Mouse (Mus musculus) olfactory bulb, adult 2 months (tissue): ENCODE measurements around the gene Lmo1. TPM values are rescaled to one million over a fixed set of nuclear protein-coding genes. Genes with fewer than 3 reads are reported as not detected.
"Not testable (repeated sequence)": the region's sequence is repeated elsewhere in the genome, so short reads cannot be mapped to it uniquely, and the experiment has no call there.

Experiments used
- H3K27ac ChIP-seq: fragments of 200-500 bp; 2 replicates; pipeline ENCODE4 v1.5.1; 2012; ENCODE audit warnings: low read depth, low read length; ENCODE audit not compliant: insufficient read depth
- H3K4me1 ChIP-seq: fragments of 200-500 bp; 2 replicates; pipeline ENCODE4 v1.6.1; 2012; ENCODE audit warnings: low read length; ENCODE audit not compliant: control insufficient read depth, insufficient read depth
- H3K4me3 ChIP-seq: fragments of 200-500 bp; 2 replicates; pipeline ENCODE4 v1.5.1; 2012; ENCODE audit warnings: mild to moderate bottlenecking, low read depth, low read length, moderate library complexity; ENCODE audit not compliant: insufficient read depth
- CTCF ChIP-seq: fragments of 200-500 bp; IDR thresholded peaks from 2 replicates; pipeline ENCODE4 v1.5.1; 2012; ENCODE audit warnings: low read depth, mild to moderate bottlenecking, low read length, moderate library complexity; ENCODE audit not compliant: insufficient read depth
- POLR2A ChIP-seq: fragments of 200-500 bp; IDR thresholded peaks from 2 replicates; pipeline ENCODE4 v1.6.1; 2012; ENCODE audit warnings: mild to moderate bottlenecking, low read depth, low read length, moderate library complexity; ENCODE audit not compliant: insufficient read depth
- WGBS: fragments of 180-500 bp; shearing (Covaris S2); methylation state at CpG from one replicate; pipeline ENCODE4 v1.1.7; 2018; 5-methylcytosine and 5-hydroxymethylcytosine counted together
- polyA plus RNA-seq: library from polyadenylated mRNA; stranded (reverse); fragments of >200 nt; gene quantifications from 2 replicates; pipeline ENCODE4 v1.2.4, GENCODE M21; 2012; ENCODE audit warnings: low replicate concordance; ENCODE audit not compliant: missing spikeins, insufficient read depth, insufficient read length

The Lmo1 gene
- polyA plus RNA-seq, 1 experiment: not detected

- no peak overlapping the region for H3K27ac ChIP-seq
- peaks cover 3% of the 10 kb centered on the region for H3K4me1 ChIP-seq
- WGBS: 76% methylated on average over 2 of the region's 2 CpGs
- TF ChIP-seq CTCF: no peak
- TF ChIP-seq POLR2A: no peak
- H3K4me3 ChIP-seq: no peak overlapping the region
Measured at GRCm38 (mm10) chr7:109131565-109131964, 43.4 kb downstream of the Lmo1 start.

DNA sequence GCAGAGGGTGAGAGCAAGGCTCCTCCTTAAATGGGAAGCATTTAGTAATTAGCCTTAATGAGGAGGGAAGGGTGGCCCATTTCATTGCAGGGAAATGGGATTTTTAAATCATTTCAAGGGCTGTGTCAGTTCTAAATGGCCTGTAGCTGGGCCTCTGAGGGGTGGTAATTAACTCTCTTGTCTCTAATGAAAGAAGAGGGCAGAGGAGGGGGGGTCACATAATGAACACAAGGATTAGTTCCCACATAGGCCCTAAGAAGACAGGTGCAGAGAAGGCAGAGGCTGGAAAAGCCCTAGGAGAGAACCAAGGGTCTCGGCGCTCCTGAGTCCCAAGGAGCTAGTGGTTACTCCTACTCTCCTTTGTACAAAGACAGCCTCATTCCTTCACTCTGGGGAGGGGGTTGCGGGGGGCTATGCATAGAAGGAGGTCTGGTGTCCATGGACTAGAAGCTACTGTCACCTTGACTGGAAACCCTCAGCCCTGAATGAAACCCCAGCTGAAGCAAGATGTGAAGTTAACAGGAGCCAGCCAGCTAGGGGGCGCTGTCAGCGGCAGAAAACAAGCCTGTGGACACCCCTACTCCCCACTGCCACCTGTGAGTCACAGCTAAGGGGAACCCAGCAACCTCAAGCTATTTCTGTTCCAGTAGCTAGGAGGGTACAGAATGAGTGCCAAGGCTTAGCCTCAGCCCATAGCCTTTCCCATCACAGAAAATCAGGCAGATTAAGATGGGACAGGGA, 44.9 kb downstream of the Lmo1 start:
- WGBS: 71% methylated on average over 5 of the region's 5 CpGs
- H3K27ac ChIP-seq: no peak overlapping the region
- TF ChIP-seq POLR2A: no peak
- no peak overlapping the region for H3K4me3 ChIP-seq
- H3K4me1 ChIP-seq: no peaks in the 10 kb centered on the region

- no peak overlapping the region for H3K4me3 ChIP-seq
- H3K4me1 ChIP-seq: no peaks in the 10 kb centered on the region
- H3K27ac ChIP-seq: no peak overlapping the region
- TF ChIP-seq CTCF (no peak), POLR2A (no peak)
Measured at GRCm38 (mm10) chr7:109129442-109129841, 45.6 kb downstream of the Lmo1 start.

GRCm38 (mm10) chr7:109115929-109116328, 59.1 kb downstream of the Lmo1 start:
- Histone ChIP-seq H3K27ac (no peak overlapping the region), H3K4me1 (peaks cover 5% of the 10 kb centered on the region; the same call in 1 of the 2 replicates), H3K4me3 (no peak overlapping the region)
- 21% methylated on average over 4 of the region's 4 CpGs for WGBS
- TF ChIP-seq POLR2A (no peak), CTCF (no peak)

DNA sequence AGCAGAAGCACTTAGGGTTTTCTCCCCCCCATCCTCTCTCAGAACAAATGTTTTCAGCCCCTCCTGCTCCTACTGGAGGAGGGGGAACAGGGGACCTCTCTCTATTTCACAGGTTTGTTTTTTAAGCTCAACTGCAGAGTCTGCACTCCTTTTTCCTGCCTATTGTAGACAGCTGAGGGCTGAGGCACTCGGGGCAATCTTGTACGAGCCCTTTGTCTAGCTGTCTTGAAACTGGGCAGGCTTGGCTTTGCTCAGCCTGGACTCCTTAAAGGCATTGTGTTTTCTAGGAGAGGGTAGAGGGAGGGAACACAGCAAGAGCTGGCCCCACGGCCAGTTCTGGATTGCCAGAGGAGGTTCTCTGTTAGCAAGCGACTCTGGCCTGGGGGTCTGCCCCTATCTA, 59.5 kb downstream of the Lmo1 start:
- not testable (repeated sequence) for H3K27ac ChIP-seq
- WGBS: 11% methylated on average over 1 of the region's 4 CpGs

DNA sequence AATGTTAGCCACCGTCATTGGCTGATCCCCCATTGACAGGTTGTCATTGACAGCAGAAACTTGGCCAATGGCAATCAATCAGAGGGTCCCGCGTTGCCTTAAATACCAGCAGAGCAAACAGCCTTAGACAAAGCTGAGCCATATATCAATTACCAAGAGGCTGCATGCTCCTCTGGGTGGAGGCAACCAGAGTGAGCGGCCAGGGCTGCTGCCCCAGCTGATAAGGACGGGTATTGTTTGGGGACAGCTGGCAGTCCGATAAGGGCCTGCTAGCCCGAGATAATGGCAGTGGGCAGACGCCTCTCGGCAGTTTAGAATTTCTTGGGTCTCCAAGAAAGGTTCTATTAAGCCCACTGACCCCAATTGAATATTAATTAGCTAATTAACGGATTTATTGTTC, 60.1 kb downstream of the Lmo1 start:
- Histone ChIP-seq H3K4me1 (peaks cover 5% of the 10 kb centered on the region; the same call in 1 of the 2 replicates), H3K4me3 (no peak overlapping the region), H3K27ac (no peak overlapping the region)
- WGBS: 48% methylated on average over 10 of the region's 10 CpGs
- TF ChIP-seq CTCF: no peak
- no peak for TF ChIP-seq POLR2A

More for the DNA sequence above, 59.5 kb downstream of the Lmo1 start:
- not testable (repeated sequence) for H3K4me3 ChIP-seq, H3K4me1 ChIP-seq

- Histone ChIP-seq H3K27ac (no peak overlapping the region), H3K4me3 (no peak overlapping the region), H3K4me1 (peaks cover 3% of the 10 kb centered on the region; the same call in 1 of the 2 replicates)
- no peak for TF ChIP-seq CTCF
- no peak for TF ChIP-seq POLR2A
- 31% methylated on average over 5 of the region's 5 CpGs for WGBS
Measured at GRCm38 (mm10) chr7:109111000-109111399, 64.0 kb downstream of the Lmo1 start.

DNA sequence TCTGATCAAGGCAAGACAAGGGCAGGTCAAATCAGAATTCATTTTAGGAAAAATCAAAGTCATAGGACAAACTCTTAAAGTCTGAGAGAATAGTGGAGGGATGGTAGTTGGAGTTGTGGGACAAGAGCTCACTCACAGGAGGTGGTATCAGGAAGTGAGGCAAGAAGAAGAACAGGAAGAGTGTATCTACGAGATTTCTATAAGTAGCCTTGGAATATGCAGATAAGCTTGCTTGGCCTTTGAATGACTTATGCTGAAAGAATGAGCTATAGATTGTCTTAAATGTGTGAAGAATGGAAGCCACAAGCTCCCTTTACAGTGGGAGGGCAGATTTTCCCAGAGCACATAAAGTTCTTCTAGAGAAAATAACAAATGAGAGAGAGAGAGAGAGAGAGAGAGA, 70.1 kb downstream of the Lmo1 start:
- Histone ChIP-seq H3K4me1 (no peaks in the 10 kb centered on the region), H3K4me3 (no peak overlapping the region), H3K27ac (no peak overlapping the region)
- WGBS: 82% methylated on average over 1 of the region's 1 CpGs
- TF ChIP-seq POLR2A (no peak), CTCF (no peak)

DNA sequence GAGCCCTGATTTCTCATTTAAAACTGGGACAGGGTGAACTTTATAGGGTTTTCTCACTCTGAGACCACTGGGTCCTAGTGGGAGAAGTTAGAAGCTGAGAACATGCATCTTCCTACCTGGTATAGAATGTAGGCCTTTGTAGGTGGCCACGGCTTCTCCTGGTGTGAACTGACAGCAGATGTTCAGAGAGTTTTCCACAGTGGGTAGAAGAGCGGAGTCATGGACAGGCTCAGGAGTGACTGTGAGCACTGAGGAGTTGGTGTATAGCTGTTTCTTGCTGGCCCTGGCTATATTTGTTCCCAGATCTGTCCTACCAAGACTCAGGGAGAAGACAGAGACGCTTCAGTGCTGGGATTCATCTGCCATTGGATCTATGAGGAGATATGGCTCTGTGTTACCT, 73.8 kb downstream of the Lmo1 start:
- no peak for TF ChIP-seq CTCF
- no peak for TF ChIP-seq POLR2A
- no peak overlapping the region for H3K4me3 ChIP-seq
- H3K27ac ChIP-seq: no peak overlapping the region
- 96% methylated on average over 3 of the region's 3 CpGs for WGBS
- H3K4me1 ChIP-seq: no peaks in the 10 kb centered on the region
